Mouse (Mus musculus) right cerebral cortex, postnatal 25 days (tissue): Measurements from ENCODE around the gene Urm1.

Experiments used
- DNase-seq: peaks from one replicate; pipeline ENCODE4 v3.0.0; 2022

Gene Urm1

DNA sequence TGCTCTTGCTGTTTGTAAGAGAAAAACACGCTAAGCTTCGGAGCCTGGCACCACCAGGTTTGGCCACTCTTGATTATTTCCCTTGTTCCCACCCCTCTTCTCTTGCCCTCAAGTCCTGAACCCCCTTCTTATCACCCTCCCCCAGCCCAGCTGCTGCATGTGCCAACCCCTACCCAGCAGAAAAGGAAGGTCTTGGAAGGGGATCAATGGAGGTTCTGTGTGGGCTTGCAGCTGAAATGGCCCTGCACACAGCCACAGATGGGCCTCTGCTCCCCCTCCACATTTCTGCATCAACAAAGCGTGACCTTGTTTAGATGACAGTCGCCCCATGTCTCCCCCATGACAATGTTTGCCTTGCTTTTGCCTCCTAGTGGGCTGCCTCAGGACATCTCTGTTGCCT lies 11.2 kb downstream of the Urm1 start:
- no peak for DNase-seq

- no peak for DNase-seq
Measured at GRCm38 (mm10) chr2:29833796-29834195, 13.9 kb downstream of the Urm1 start.

GRCm38 (mm10) chr2:29835391-29835899 lies 15.6 kb downstream of the Urm1 start:
- no peak for DNase-seq

- DNase-seq, result no peak
Measured at GRCm38 (mm10) chr2:29839460-29839859, 19.6 kb downstream of the Urm1 start.

- no peak for DNase-seq
Measured at GRCm38 (mm10) chr2:29843231-29844105, 23.6 kb downstream of the Urm1 start.

- DNase-seq, result no peak
Measured at GRCm38 (mm10) chr2:29844115-29844514, 24.2 kb downstream of the Urm1 start.

- DNase-seq, result no peak
Measured at GRCm38 (mm10) chr2:29844661-29845060, 24.8 kb downstream of the Urm1 start.

DNA sequence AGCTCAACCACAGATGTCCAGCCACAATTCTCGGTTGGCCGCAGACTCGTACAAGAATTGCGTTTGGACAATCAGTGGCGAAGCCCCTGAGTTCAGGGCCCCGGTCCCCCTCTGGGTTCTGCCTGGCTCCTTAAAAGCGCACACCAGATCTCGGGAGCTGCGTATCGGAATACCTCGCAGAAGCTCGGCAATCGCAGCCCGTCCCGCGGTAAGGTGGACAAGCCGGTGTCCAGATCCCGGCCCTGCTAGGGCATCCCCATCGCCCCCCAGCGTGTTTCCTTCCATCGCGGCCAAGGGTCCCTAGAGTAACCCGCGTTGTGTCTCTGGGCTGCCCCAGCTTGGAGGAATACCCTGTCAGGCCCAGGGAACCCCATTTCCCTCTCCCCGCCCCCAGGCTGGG lies 25.8 kb downstream of the Urm1 start:
- DNase-seq, result no peak

DNA sequence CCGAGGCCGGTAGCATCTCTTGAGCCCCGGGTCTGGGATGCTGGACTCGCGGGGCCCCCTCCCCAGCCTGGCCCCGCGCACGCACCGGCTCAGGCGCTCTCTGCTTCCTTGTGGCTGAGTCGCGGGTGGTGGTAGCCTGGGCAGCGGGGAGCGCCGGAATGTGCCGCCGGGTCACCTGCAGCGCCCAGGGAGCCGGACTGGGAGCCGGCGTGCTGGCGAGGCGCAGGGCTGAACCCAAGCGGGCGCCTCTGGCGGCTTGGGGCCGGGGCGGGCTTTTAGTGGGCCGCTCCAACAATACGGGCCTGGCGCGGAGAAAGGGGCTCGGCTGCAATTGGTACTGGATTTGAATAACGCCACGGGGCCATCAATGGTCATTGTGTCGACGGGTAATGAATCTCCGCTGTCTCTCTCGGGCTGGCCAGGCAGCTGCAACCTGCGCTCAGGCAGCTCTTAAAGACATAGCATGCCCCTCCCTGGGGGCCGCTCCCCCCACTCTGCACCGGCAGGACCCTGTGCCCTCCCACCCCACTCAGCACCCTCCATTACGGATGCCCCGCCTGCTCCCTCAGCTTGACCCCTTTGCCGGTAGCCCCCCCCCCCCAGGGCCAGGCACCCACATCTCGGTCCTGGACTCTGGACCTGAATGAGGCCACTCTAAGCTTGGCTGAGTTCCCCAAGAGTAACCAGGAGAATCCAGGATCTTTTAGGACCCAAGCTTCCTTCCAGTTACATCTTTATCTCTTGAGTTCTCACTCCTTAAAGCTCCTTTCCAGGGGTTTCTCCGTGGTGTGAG lies 26.4 kb downstream of the Urm1 start:
- no peak for DNase-seq

GRCm38 (mm10) chr2:29846911-29847310 lies 27.0 kb downstream of the Urm1 start:
- DNase-seq, result no peak

GRCm38 (mm10) chr2:29849041-29849440 lies 29.2 kb downstream of the Urm1 start:
- no peak for DNase-seq

DNA sequence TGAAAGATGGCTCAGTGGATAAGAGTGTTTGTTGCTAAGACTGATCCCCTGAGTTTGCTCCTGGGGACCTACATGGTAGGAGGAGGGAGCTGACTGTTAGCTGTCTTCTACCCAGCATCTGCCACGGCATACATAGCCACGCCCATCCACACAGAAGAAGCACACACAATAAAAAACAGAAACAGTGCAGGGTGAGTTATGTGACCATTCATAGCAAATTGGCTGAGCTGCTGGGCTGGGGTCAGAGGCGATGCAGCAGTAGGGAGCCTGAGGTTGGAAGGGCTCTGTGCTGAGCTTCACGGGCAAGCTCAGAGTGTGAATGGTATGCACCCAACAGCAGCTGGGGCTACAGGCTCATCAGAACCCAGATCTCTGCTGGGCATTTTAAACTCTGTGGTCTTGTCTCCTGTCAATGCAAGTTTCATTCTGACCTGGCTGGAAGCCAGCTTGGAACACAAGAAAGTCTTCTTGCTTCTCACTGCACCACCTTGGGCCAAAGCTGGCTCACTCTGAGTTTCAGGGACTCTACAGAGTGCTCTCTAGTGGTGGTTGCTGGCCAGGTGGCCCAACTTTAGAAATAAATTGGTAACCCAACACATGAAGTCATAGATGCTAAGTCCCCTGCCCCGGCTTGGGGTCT lies 30.1 kb downstream of the Urm1 start:
- no peak for DNase-seq

DNA sequence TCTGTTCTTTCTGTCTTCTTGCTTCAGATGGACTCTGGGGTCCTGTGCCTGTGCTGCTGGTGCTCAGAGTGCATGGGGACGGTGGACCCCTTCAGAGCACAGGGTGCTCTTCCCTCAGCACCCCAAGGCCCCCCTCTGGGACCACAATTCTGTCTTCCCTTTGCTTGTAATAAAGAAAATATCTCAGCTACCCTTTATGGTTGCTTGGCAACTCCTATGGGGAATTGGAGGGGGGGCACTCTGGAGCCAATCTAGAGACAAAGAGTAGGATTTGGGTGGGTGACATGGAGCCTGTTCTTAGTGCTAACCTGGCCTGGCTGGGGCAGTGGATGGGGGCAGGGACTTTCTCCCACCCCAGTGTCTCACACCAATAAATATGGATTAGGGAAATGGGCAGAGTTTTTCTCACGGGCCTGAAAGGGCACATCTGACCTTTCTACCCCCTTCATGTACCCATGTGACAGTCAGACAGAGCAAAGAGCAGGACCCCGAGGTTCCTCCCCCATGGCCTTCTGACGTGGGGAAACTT lies 33.1 kb downstream of the Urm1 start:
- DNase-seq, result no peak

DNA sequence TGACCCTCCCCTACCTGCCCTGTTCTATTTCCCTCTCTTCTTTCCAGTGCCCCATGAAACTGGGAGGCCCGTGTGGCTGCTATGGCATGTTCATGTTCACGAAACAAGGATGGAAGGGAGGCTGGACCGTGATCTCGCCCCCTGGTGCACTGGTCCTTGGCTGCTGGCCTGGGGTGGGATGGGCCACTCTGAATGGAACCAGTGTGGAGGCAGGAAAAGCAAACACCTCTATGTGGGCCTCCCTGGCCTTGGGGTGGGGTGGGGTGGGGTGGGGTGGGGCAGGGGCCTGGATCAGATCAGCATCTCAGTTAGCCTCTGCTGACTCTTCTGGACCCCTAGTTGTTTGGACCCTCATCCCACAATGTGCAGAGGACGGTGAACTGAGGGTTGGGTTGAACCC lies 33.9 kb downstream of the Urm1 start:
- no peak for DNase-seq

DNA sequence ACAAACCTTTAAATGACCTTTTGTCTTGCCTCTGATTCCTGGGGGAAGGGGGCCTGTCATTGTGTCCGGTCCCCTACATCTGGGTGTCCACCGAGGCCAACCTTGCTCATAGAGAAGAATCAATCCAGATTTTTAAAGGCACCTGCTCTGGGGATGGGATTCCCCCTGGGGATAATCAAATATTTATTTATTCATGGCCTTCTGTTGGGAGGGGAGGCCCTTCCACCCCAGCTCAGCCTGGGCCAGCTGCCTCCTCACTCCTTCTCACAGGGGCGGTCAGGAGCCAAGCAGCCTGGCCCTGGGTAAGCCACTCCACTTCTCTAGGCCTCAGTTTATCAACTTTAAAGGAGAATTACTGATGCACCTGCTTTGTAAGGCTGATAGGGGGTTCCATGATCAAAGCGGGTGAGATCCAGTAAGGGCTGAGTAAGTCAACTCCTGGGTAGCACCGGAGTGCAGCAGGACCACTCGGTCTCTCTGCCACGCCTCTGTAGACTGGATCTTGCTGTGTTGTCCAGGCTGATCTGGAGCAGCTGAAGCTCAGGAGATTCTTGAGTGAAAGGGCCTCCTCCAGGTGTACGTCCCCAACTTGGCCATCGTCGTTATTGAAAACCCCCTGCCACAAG lies 35.8 kb downstream of the Urm1 start:
- DNase-seq, result no peak

DNA sequence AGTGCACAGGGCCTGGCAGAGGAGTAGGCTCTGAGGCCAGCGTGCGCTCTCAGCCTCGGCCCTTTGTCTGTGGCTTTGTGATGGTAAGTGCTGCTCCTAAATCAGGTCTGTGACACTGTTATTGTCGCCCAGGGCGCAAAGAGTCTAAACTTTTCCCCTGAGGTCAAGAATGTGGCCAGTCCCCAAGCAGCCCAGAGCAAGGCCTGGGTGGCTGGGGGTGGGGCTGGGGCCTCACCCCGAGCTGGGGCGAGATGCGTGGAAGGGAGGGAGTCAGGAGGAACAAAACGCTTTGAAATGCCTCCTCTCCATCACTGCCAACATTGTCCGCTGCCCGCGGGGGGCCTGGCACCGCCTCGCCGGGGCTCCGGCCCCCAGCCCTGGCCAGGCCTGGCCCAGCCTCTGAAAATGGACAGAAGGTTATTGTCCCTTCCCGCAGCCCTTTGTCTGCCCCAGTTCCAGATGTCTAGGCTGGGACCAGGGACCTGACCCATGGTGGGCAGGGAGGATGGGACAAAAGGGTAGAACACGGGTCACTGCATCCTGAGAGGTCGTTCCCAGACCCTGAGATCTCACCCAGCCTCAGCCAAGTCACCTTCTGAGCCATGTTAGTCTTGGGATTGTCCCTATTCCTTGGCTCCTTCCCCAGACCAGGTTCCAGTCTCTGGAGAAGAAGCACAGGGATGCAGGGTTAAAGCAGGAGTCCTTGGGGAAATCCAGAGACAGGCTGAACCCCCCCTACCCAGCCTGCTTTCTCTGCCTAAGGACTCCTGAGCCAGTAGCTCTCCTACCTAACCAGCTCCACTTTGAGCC lies 36.8 kb downstream of the Urm1 start:
- no peak for DNase-seq

DNA sequence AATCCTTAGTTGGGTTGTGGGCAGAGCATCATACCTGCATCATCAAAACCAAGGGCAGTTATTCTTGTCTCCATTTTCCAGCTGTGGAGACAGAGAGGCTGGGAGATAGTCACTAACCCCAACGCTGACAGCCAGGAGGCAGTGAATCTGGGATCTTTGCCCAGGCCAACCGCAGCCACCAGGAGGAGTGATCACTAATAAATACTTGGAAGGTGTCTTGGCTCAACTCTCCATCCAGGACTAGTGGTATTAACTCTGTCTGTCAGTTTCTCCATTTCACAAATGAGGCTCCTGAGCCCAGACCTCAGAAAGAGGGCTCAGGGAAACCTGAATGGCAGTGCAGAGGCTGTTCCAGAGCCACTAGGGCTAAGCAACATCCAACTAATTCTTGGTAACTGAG lies 37.5 kb downstream of the Urm1 start:
- no peak for DNase-seq

- DNase-seq, result no peak
Measured at GRCm38 (mm10) chr2:29857967-29858366, 38.1 kb downstream of the Urm1 start.

DNA sequence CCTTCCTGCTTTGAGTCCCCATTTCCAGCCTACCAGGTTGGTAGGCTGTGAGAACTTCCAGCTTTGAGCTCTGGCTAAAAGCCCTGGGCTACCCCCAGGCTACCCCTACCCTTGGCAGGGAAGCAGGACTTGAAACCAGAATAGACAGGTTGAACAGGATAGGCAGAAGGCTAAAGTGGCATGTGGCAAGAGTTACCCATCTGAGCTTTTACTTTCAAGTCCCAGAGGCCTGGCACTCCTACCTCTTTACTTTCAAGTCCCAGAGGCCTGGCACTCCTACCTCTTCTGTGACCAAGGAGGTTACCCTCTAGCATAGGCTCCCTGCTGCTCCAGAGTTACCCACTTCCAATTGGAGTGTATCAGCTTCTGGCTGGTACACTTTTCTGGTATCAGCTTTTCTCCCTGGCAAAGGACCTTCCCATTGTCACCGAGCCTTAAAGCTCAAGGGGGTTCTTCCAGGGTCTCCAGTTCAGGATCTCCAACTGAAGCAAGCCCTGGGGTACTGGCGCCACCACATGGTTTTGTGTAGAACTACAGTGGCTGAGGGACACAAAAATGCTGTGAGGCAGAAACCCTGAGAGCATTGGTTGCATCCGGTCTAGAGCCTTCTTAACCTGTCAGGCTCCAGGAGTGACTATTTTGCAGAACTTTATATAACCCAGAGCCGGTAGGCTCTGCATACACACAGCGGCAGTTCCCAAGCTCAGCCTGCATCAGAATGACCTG lies 39.0 kb downstream of the Urm1 start:
- DNase-seq, result peak; percentile 37

GRCm38 (mm10) chr2:29865125-29865524 lies 45.2 kb downstream of the Urm1 start:
- DNase-seq, result no peak
